Mouse (Mus musculus): ENCODE results near the gene Tspan5. TPM values are rescaled to one million over a fixed set of nuclear protein-coding genes. Genes with fewer than 3 reads are reported as not detected.

Tspan5 gene
- polyA plus RNA-seq, 1 experiment = 33.0 TPM

GRCm38 (mm10) chr3:138714788-138715187 lies 27.2 kb upstream of the Tspan5 start:
- whole genome bisulfite sequencing = 46% methylated on average over 2 of the region's 2 CpGs
- no peaks in the 10 kb centered on the region for H3K4me1 ChIP-seq (ENCODE audit: control insufficient read depth, insufficient read depth, low read length)
- no peak overlapping the region for H3K4me3 ChIP-seq (replicated peaks; ENCODE audit: extremely low read depth, low read depth, low read length)
- TF ChIP-seq POLR2A (IDR thresholded peaks at IDR 0.05; ENCODE audit: borderline replicate concordance, extremely low read depth, low read depth, low read length) (no peak), CTCF (IDR thresholded peaks at IDR 0.05; ENCODE audit: insufficient read depth, low read length) (no peak)
- no peak for DNase-seq

GRCm38 (mm10) chr3:138715212-138715611 lies 26.8 kb upstream of the Tspan5 start:
- 74% methylated on average over 4 of the region's 4 CpGs for WGBS
- H3K4me1 ChIP-seq (ENCODE audit: control insufficient read depth, insufficient read depth, low read length) = no peaks in the 10 kb centered on the region
- DNase-seq = no peak
- no peak overlapping the region for H3K4me3 ChIP-seq (replicated peaks; ENCODE audit: extremely low read depth, low read depth, low read length)
- no peak for TF ChIP-seq POLR2A (IDR thresholded peaks at IDR 0.05; ENCODE audit: borderline replicate concordance, extremely low read depth, low read depth, low read length)
- TF ChIP-seq CTCF (IDR thresholded peaks at IDR 0.05; ENCODE audit: insufficient read depth, low read length) = no peak

- Histone ChIP-seq H3K4me3 (replicated peaks; ENCODE audit: extremely low read depth, low read depth, low read length) (no peak overlapping the region), H3K4me1 (ENCODE audit: control insufficient read depth, insufficient read depth, low read length) (no peaks in the 10 kb centered on the region)
- no peak for DNase-seq
- no peak for TF ChIP-seq POLR2A (IDR thresholded peaks at IDR 0.05; ENCODE audit: borderline replicate concordance, extremely low read depth, low read depth, low read length)
- 94% methylated on average over 5 of the region's 5 CpGs for WGBS
Observed at GRCm38 (mm10) chr3:138717040-138717439, 25.0 kb upstream of the Tspan5 start.

GRCm38 (mm10) chr3:138722152-138722551 lies 19.8 kb upstream of the Tspan5 start:
- H3K4me3 ChIP-seq (replicated peaks; ENCODE audit: extremely low read depth, low read depth, low read length) = no peak overlapping the region
- no peaks in the 10 kb centered on the region for H3K4me1 ChIP-seq (ENCODE audit: control insufficient read depth, insufficient read depth, low read length)
- TF ChIP-seq CTCF (IDR thresholded peaks at IDR 0.05; ENCODE audit: insufficient read depth, low read length) (no peak), POLR2A (IDR thresholded peaks at IDR 0.05; ENCODE audit: borderline replicate concordance, extremely low read depth, low read depth, low read length) (no peak)
- no peak for DNase-seq
- WGBS = 62% methylated on average over 5 of the region's 5 CpGs

- WGBS = 73% methylated on average over 8 of the region's 8 CpGs
- no peak for DNase-seq
- no peak for TF ChIP-seq POLR2A (IDR thresholded peaks at IDR 0.05; ENCODE audit: borderline replicate concordance, extremely low read depth, low read depth, low read length)
- no peak for TF ChIP-seq CTCF (IDR thresholded peaks at IDR 0.05; ENCODE audit: insufficient read depth, low read length)
- H3K4me1 ChIP-seq (ENCODE audit: control insufficient read depth, insufficient read depth, low read length) = no peaks in the 10 kb centered on the region
- H3K4me3 ChIP-seq (replicated peaks; ENCODE audit: extremely low read depth, low read depth, low read length) = no peak overlapping the region
Observed at GRCm38 (mm10) chr3:138727571-138727970, 14.4 kb upstream of the Tspan5 start.

- TF ChIP-seq POLR2A (IDR thresholded peaks at IDR 0.05; ENCODE audit: borderline replicate concordance, extremely low read depth, low read depth, low read length) = no peak
- DNase-seq = no peak
- Histone ChIP-seq H3K4me3 (replicated peaks; ENCODE audit: extremely low read depth, low read depth, low read length) (no peak overlapping the region), H3K4me1 (ENCODE audit: control insufficient read depth, insufficient read depth, low read length) (no peaks in the 10 kb centered on the region)
- WGBS = 83% methylated on average over 3 of the region's 3 CpGs
Observed at GRCm38 (mm10) chr3:138728840-138729239, 13.2 kb upstream of the Tspan5 start.

- 69% methylated on average over 3 of the region's 3 CpGs for WGBS
- no peak for TF ChIP-seq CTCF (IDR thresholded peaks at IDR 0.05; ENCODE audit: insufficient read depth, low read length)
- TF ChIP-seq POLR2A (IDR thresholded peaks at IDR 0.05; ENCODE audit: borderline replicate concordance, extremely low read depth, low read depth, low read length) = no peak
- Histone ChIP-seq H3K4me3 (replicated peaks; ENCODE audit: extremely low read depth, low read depth, low read length) (no peak overlapping the region), H3K4me1 (ENCODE audit: control insufficient read depth, insufficient read depth, low read length) (no peaks in the 10 kb centered on the region)
- no peak for DNase-seq
Observed at GRCm38 (mm10) chr3:138730812-138731211, 11.2 kb upstream of the Tspan5 start.

GRCm38 (mm10) chr3:138735760-138736159 lies 6.2 kb upstream of the Tspan5 start:
- no peak overlapping the region for H3K4me3 ChIP-seq (replicated peaks; ENCODE audit: extremely low read depth, low read depth, low read length)
- H3K4me1 ChIP-seq (ENCODE audit: control insufficient read depth, insufficient read depth, low read length) = no peaks in the 10 kb centered on the region
- no peak for DNase-seq
- TF ChIP-seq POLR2A (IDR thresholded peaks at IDR 0.05; ENCODE audit: borderline replicate concordance, extremely low read depth, low read depth, low read length) (no peak), CTCF (IDR thresholded peaks at IDR 0.05; ENCODE audit: insufficient read depth, low read length) (no peak)
- WGBS = 85% methylated on average over 5 of the region's 5 CpGs

- DNase-seq = no peak
- Histone ChIP-seq H3K4me1 (ENCODE audit: control insufficient read depth, insufficient read depth, low read length) (0 out of 2 replicates have a peak, but pooled peaks cover 2% of the 10 kb centered on the region), H3K4me3 (replicated peaks; ENCODE audit: extremely low read depth, low read depth, low read length) (no peak overlapping the region)
- TF ChIP-seq CTCF (IDR thresholded peaks at IDR 0.05; ENCODE audit: insufficient read depth, low read length) = no peak
- no peak for TF ChIP-seq POLR2A (IDR thresholded peaks at IDR 0.05; ENCODE audit: borderline replicate concordance, extremely low read depth, low read depth, low read length)
- 67% methylated on average over 4 of the region's 4 CpGs for WGBS
Observed at GRCm38 (mm10) chr3:138739150-138739700, 2.8 kb upstream of the Tspan5 start.

GRCm38 (mm10) chr3:138740291-138740690 lies 1.7 kb upstream of the Tspan5 start:
- DNase-seq = no peak
- 0 out of 2 replicates have a peak, but pooled peaks cover 2% of the 10 kb centered on the region for H3K4me1 ChIP-seq (ENCODE audit: control insufficient read depth, insufficient read depth, low read length)
- 83% methylated on average over 3 of the region's 3 CpGs for WGBS
- TF ChIP-seq POLR2A (IDR thresholded peaks at IDR 0.05; ENCODE audit: borderline replicate concordance, extremely low read depth, low read depth, low read length) (no peak), CTCF (IDR thresholded peaks at IDR 0.05; ENCODE audit: insufficient read depth, low read length) (no peak)
- H3K4me3 ChIP-seq (replicated peaks; ENCODE audit: extremely low read depth, low read depth, low read length) = no peak overlapping the region

All from lung, adult 2 months (tissue).